Mouse (Mus musculus): Measurements from ENCODE around the gene Krtap1-3. TPM values are rescaled to one million over a fixed set of nuclear protein-coding genes. Genes with fewer than 3 reads are reported as not detected.
A peak's percentile ranks its signal among the peaks of the same experiment; 100 is the strongest.
"Not testable (repeated sequence)": the region's sequence is repeated elsewhere in the genome, so short reads cannot be mapped to it uniquely, and the experiment has no call there.

Krtap1-3 gene
- polyA plus RNA-seq, 1 experiment = not detected

DNA sequence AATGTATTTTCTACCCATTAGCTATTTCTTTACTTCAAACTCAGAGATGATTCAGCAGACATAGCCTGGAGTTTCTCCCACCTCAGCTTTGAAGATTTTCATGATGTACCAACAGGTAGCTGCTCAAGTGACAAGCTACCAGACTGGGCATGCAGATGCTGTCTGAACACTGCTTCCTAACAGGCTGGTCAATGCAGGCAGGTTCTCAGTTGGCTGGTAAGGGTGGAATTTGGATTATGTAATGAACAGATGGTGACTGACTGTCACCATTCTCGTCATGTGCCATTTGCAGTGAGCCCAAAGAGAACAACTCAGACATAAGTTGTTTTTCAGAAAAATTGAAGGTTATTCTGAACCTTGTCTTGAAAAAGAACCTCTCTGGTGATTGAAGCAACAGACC lies 18.0 kb upstream of the Krtap1-3 start:
- no peaks in the 10 kb centered on the region for H3K4me1 ChIP-seq (ENCODE audit: control insufficient read depth, insufficient read depth, low read length)
- no peak overlapping the region for H3K4me3 ChIP-seq (replicated peaks; ENCODE audit: extremely low read depth, low read depth, low read length)
- no peak for DNase-seq
- 77% methylated on average over 1 of the region's 1 CpGs for WGBS
- TF ChIP-seq CTCF (IDR thresholded peaks at IDR 0.05; ENCODE audit: insufficient read depth, low read length) = no peak
- TF ChIP-seq POLR2A (IDR thresholded peaks at IDR 0.05; ENCODE audit: borderline replicate concordance, extremely low read depth, low read depth, low read length) = no peak

DNA sequence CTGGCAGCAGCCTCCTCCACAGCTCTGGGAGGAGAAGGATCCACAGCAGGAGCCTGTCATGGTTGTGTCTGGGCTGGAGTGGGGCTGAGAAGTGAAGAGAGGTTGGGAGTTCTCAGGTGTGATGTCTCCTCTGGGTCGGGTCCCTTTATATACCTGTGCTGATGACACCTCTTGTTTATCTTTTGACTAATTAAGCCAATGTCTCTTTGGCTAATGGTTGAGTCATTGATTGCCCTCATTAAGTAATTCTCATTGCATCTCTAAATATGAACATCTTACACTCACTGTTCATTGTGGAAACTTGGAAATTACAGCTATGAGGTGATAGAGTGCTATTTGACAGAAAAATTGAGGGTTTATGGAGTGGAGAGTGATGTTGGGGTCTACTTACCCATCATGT lies 12.1 kb upstream of the Krtap1-3 start, which contains the start of gene Gm11938:
Gm11938 (minus strand) TSS at position 101 of the 400 bp plus-strand sequence.
- not testable (repeated sequence) for DNase-seq; H3K4me3 ChIP-seq (replicated peaks; ENCODE audit: extremely low read depth, low read depth, low read length); H3K4me1 ChIP-seq (ENCODE audit: control insufficient read depth, insufficient read depth, low read length)
- 48% methylated on average over 1 of the region's 1 CpGs for WGBS

DNA sequence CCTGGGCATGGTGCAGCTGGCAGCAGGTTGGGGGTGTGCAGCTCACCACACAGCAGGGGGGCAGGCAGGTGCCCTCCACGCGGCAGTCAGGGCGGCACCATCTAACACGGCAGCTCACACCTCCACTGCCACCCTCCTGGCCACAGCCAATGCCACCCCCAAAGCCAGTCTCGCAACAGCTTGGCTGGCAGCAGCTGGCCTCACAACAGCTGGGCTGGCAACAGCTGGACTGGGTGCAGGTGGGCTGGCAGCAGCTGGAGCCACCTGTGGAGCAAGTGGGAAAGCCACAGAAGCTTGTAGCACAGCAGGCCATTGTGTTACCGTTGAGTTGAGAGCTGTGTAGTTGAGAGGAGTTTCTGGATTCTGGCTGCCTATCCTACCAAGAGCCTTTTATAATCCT lies 6.6 kb upstream of the Krtap1-3 start, which contains the start of gene Krtap9-3:
Krtap9-3 (minus strand) TSS at position 364 of the 400 bp plus-strand sequence.
- DNase-seq; H3K4me3 ChIP-seq (replicated peaks; ENCODE audit: extremely low read depth, low read depth, low read length); H3K4me1 ChIP-seq (ENCODE audit: control insufficient read depth, insufficient read depth, low read length): not testable (repeated sequence)
- 71% methylated on average over 6 of the region's 6 CpGs for WGBS

DNA sequence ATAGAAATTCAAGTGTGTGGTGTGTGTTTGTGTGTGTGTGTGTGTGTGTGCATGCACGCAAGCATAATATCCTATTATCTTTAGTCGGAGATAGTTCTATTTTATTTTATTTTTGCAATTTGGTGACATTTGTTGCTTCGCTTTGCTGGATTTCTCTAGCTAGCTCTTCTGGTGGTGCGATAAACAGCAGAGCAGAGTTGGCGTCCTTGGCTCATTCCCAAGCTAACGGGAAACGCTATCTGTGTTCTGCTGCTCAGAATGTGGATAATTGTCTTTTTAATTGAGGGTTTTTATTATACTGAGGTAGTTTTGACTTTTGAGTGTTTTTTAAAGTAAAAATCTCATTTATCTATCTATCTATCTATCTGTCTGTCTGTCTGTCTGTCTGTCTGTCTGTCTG lies 6.0 kb downstream of the Krtap1-3 start:
- DNase-seq = no peak
- Histone ChIP-seq H3K4me3 (replicated peaks; ENCODE audit: extremely low read depth, low read depth, low read length) (no peak overlapping the region), H3K4me1 (ENCODE audit: control insufficient read depth, insufficient read depth, low read length) (no peaks in the 10 kb centered on the region)
- TF ChIP-seq POLR2A (IDR thresholded peaks at IDR 0.05; ENCODE audit: borderline replicate concordance, extremely low read depth, low read depth, low read length) = no peak
- WGBS = 78% methylated on average over 7 of the region's 7 CpGs

DNA sequence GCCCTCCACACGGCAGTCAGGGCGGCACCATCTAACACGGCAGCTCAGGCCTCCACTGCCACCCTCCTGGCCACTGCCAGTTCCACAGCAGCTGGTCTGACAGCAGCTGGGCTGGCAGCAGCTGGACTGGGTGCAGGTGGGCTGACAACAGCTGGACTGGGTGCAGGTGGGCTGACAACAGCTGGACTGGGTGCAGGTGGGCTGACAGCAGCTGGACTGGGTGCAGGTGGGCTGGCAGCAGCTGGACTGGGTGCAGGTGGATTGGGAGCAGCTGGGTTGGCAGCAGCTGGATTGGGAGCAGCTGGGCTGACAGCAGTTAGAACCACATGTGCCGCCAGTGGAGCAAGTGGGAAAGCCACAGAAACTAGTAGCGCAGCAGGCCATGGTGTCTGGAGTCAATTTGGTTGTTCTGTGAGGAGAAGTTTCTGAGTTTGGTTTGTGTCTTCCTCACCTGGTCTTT lies 7.9 kb downstream of the Krtap1-3 start, which contains the start of gene Krtap1-4:
Krtap1-4 (minus strand) TSS at position 410 of the 460 bp plus-strand sequence.
- 75% methylated on average over 5 of the region's 5 CpGs for WGBS
- Histone ChIP-seq H3K4me3 (replicated peaks; ENCODE audit: extremely low read depth, low read depth, low read length) (no peak within 1 kb of the TSS), H3K4me1 (ENCODE audit: control insufficient read depth, insufficient read depth, low read length) (no peaks in the 10 kb centered on the region)
- TF ChIP-seq CTCF (IDR thresholded peaks at IDR 0.05; ENCODE audit: insufficient read depth, low read length) (no peak), POLR2A (IDR thresholded peaks at IDR 0.05; ENCODE audit: borderline replicate concordance, extremely low read depth, low read depth, low read length) (no peak)
- no peak for DNase-seq

DNA sequence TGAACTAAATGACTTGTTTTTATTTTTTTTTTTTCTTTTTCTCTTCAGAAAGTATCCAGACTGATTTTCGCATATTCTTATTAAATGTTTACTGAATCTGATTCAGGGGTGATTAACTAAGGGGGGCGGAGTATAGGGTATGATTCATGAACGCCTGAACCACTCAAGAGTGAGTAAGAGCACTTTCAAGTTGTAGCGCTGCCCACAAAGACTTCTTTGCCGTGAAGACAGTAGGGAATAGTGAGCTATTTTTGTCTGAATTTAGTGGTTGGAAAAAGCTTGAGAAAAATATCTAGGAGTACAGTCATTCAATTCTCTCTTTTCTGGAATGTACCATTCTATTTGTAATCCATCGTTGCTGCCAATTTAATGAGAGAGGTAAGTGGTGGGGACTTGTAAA lies 9.6 kb downstream of the Krtap1-3 start:
- TF ChIP-seq POLR2A (IDR thresholded peaks at IDR 0.05; ENCODE audit: borderline replicate concordance, extremely low read depth, low read depth, low read length) (no peak), CTCF (IDR thresholded peaks at IDR 0.05; ENCODE audit: insufficient read depth, low read length) (no peak)
- WGBS = 69% methylated on average over 6 of the region's 6 CpGs

DNA sequence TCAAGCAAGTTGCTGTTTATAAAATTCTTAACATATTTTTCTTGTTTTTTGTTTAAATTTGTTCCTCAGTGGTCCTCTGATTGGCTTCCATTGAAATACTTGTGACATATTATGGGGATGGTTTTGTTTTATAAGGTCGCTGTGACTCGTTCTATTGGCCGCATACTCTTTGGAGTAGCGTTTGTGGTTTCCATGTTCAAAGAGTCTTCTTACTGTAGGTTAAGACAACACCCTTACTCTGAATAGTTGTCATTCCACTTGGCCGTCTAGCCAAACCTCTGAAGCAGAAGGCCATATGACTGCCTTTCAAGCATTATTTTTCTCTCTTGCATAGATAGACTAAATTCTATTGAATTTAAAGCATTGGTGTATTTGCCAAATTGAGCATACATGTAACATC lies 10.1 kb downstream of the Krtap1-3 start:
- Histone ChIP-seq H3K4me1 (ENCODE audit: control insufficient read depth, insufficient read depth, low read length) (no peaks in the 10 kb centered on the region), H3K4me3 (replicated peaks; ENCODE audit: extremely low read depth, low read depth, low read length) (no peak overlapping the region)
- 79% methylated on average over 5 of the region's 5 CpGs for WGBS
- DNase-seq = no peak
- TF ChIP-seq POLR2A (IDR thresholded peaks at IDR 0.05; ENCODE audit: borderline replicate concordance, extremely low read depth, low read depth, low read length) = no peak

More for the DNA sequence above, 9.6 kb downstream of the Krtap1-3 start:
- H3K4me1 ChIP-seq (ENCODE audit: control insufficient read depth, insufficient read depth, low read length) = no peaks in the 10 kb centered on the region
- DNase-seq = no peak
- H3K4me3 ChIP-seq (replicated peaks; ENCODE audit: extremely low read depth, low read depth, low read length) = no peak overlapping the region

DNA sequence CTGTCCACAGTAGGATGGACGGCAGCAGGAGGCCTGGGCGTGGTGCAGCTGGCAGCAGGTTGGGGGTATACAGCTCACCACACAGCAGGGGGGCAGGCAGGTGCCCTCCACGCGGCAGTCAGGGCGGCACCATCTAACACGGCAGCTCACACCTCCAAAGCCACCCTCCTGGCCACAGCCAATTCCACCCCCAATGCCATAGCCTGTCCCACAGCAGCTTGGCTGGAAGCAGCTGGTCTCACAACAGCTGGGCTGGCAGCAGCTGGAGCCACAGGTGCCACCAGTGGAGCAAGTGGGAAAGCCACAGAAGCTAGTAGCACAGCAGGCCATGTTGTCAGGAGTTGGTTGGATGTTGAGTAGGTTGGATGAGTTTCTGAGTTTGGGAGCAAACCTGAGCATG lies 10.5 kb downstream of the Krtap1-3 start, which contains the start of gene Krtap1-5:
Krtap1-5 (minus strand) TSS at position 381 of the 400 bp plus-strand sequence.
- no peak for DNase-seq
- TF ChIP-seq POLR2A (IDR thresholded peaks at IDR 0.05; ENCODE audit: borderline replicate concordance, extremely low read depth, low read depth, low read length) = no peak
- TF ChIP-seq CTCF (IDR thresholded peaks at IDR 0.05; ENCODE audit: insufficient read depth, low read length) = no peak
- WGBS = 72% methylated on average over 6 of the region's 6 CpGs

DNA sequence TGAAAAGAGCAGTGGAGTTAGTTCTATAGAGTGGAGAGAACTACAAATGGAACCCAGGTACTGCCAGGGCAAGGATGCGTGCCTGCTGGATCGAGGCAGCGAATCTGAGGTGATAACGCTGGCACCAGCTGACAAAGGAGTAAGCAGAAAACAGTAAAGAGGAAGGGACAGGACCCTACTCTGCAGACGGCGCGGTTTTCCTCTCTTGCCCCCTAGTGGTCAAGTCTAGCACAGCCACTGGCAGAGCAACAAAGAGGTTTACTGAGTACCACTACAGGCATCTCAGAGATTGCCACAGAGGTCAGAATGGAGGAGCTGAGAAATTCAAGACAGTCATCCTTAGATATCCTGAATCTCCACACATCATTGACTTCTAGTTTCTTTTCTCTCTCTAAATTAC lies 17.0 kb downstream of the Krtap1-3 start:
- H3K4me3 ChIP-seq (replicated peaks; ENCODE audit: extremely low read depth, low read depth, low read length) = no peak overlapping the region
- H3K4me1 ChIP-seq (ENCODE audit: control insufficient read depth, insufficient read depth, low read length) = no peaks in the 10 kb centered on the region
- DNase-seq = peak; percentile 72
- TF ChIP-seq POLR2A (IDR thresholded peaks at IDR 0.05; ENCODE audit: borderline replicate concordance, extremely low read depth, low read depth, low read length) (no peak), CTCF (IDR thresholded peaks at IDR 0.05; ENCODE audit: insufficient read depth, low read length) (peak; percentile 71)
- 0% methylated on average over 7 of the region's 7 CpGs for WGBS

More for the DNA sequence above, 10.5 kb downstream of the Krtap1-3 start, which contains the start of gene Krtap1-5:
- Histone ChIP-seq H3K4me1 (ENCODE audit: control insufficient read depth, insufficient read depth, low read length) (no peaks in the 10 kb centered on the region), H3K4me3 (replicated peaks; ENCODE audit: extremely low read depth, low read depth, low read length) (no peak within 1 kb of the TSS)

DNA sequence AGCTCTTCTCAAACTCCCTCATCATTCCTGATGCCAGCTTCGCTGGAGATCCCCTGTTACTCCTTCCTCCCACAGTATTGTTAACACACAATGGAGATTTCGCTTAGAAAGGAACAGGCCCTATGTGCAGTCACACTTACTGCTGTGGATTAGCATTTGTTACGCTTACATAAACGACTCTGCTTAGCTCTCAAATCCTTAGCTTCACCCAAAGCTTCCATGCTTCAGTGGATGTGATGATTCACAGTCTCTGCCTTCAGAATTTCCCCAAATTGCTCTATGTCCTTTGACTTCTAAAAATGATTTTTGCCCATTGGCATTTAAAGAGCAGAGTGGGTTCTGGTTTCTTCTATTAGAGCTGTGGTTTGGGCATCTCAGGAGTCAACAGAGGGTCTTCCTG lies 18.0 kb downstream of the Krtap1-3 start:
- Histone ChIP-seq H3K4me1 (ENCODE audit: control insufficient read depth, insufficient read depth, low read length) (no peaks in the 10 kb centered on the region), H3K4me3 (replicated peaks; ENCODE audit: extremely low read depth, low read depth, low read length) (no peak overlapping the region)
- no peak for DNase-seq
- 68% methylated on average over 4 of the region's 4 CpGs for WGBS
- TF ChIP-seq CTCF (IDR thresholded peaks at IDR 0.05; ENCODE audit: insufficient read depth, low read length) = no peak

DNA sequence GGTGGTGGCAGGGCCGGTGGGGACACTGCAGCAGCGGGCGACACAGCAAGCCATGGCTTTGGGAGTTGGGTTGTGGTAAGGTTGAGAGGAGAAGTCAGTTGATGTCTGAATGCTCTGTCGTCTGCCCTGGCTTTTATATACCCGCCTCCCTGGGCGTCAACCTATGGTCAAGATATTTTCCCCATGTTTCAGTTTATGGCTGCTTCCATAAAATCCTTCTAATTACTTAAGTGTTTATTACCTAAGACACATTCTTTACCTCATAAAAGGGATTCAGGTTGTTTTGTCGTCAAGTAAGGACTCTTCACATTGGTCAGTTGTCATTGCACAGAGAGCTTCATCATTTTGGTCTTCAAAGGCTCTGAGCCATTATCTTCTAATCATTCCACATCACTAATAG lies 24.6 kb downstream of the Krtap1-3 start, which contains the start of gene Krtap3-1:
Krtap3-1 (minus strand) TSS at position 101 of the 400 bp plus-strand sequence.
- no peak for DNase-seq

More for the DNA sequence above, 24.6 kb downstream of the Krtap1-3 start, which contains the start of gene Krtap3-1:
- WGBS = 95% methylated on average over 7 of the region's 7 CpGs
- no peak for TF ChIP-seq CTCF (IDR thresholded peaks at IDR 0.05; ENCODE audit: insufficient read depth, low read length)
- no peak for TF ChIP-seq POLR2A (IDR thresholded peaks at IDR 0.05; ENCODE audit: borderline replicate concordance, extremely low read depth, low read depth, low read length)
- Histone ChIP-seq H3K4me1 (ENCODE audit: control insufficient read depth, insufficient read depth, low read length) (no peaks in the 10 kb centered on the region), H3K4me3 (replicated peaks; ENCODE audit: extremely low read depth, low read depth, low read length) (no peak within 1 kb of the TSS)

All from lung, adult 2 months (tissue).